Mouse (Mus musculus) embryo, embryonic 10 days (tissue): Measurements from ENCODE around the gene Sap30.
"Not testable (repeated sequence)": the region's sequence is repeated elsewhere in the genome, so short reads cannot be mapped to it uniquely, and the experiment has no call there.

Experiments
- DNase-seq: peaks from one replicate; pipeline ENCODE4 v3.0.0-alpha.2; 2015; ENCODE audit warnings: low spot score

The Sap30 gene

GRCm38 (mm10) chr8:57498494-57498846 is 10.8 kb upstream of the Sap30 start:
- DNase-seq, result no peak

- no peak for DNase-seq
These were observed 4.2 kb upstream of the Sap30 start for GRCm38 (mm10) chr8:57491873-57492272.

GRCm38 (mm10) chr8:57489896-57490295 is 2.2 kb upstream of the Sap30 start:
- DNase-seq, result no peak

- DNase-seq, result no peak
These were observed 1.7 kb upstream of the Sap30 start for GRCm38 (mm10) chr8:57489366-57489765.

GRCm38 (mm10) chr8:57488312-57488765 is 679 bp upstream of the Sap30 start:
- DNase-seq, result peak; percentile 60

- DNase-seq, result peak; percentile 64
These were observed 894 bp downstream of the Sap30 start for GRCm38 (mm10) chr8:57486491-57487440.

- DNase-seq, result no peak
These were observed 7.1 kb downstream of the Sap30 start for GRCm38 (mm10) chr8:57480606-57481005.

- no peak for DNase-seq
These were observed 8.0 kb downstream of the Sap30 start for GRCm38 (mm10) chr8:57479700-57480099.

GRCm38 (mm10) chr8:57478406-57478805 is 9.3 kb downstream of the Sap30 start:
- DNase-seq, result no peak

- no peak for DNase-seq
These were observed 13.9 kb downstream of the Sap30 start for GRCm38 (mm10) chr8:57473751-57474150.

GRCm38 (mm10) chr8:57470863-57471262 is 16.8 kb downstream of the Sap30 start:
- DNase-seq, result no peak

- no peak for DNase-seq
These were observed 19.0 kb downstream of the Sap30 start for GRCm38 (mm10) chr8:57468624-57469023.

- no peak for DNase-seq
These were observed 23.9 kb downstream of the Sap30 start for GRCm38 (mm10) chr8:57463757-57464156.

GRCm38 (mm10) chr8:57462839-57463238 is 24.8 kb downstream of the Sap30 start:
- DNase-seq, result no peak

GRCm38 (mm10) chr8:57457942-57458341 is 29.7 kb downstream of the Sap30 start:
- DNase-seq, result no peak

GRCm38 (mm10) chr8:57457152-57457551 is 30.5 kb downstream of the Sap30 start:
- no peak for DNase-seq

GRCm38 (mm10) chr8:57455765-57456164 is 31.9 kb downstream of the Sap30 start, which contains the start of gene Scrg1:
Gene Scrg1, plus strand, starts transcription at chr8:57455923.
- no peak for DNase-seq

GRCm38 (mm10) chr8:57453361-57453760 is 34.3 kb downstream of the Sap30 start:
- DNase-seq, result no peak

GRCm38 (mm10) chr8:57451896-57452295 is 35.8 kb downstream of the Sap30 start:
- no peak for DNase-seq

GRCm38 (mm10) chr8:57450726-57451125 is 36.9 kb downstream of the Sap30 start:
- DNase-seq, result no peak

- not testable (repeated sequence) for DNase-seq
These were observed 41.8 kb downstream of the Sap30 start for GRCm38 (mm10) chr8:57445901-57446300.

GRCm38 (mm10) chr8:57443289-57443688 is 44.4 kb downstream of the Sap30 start:
- DNase-seq, result no peak

GRCm38 (mm10) chr8:57441556-57441955 is 46.1 kb downstream of the Sap30 start:
- no peak for DNase-seq

- no peak for DNase-seq
These were observed 46.5 kb downstream of the Sap30 start for GRCm38 (mm10) chr8:57441131-57441530.
